Mouse (Mus musculus) heart, embryonic 12.5 days (tissue): ENCODE measurements at regions not wholly inside any gene's neighbourhood (a gene's known extent, or its start where the extent isn't known, plus 50 kb on each side); places are given as distances from the start of the nearest gene placed in this dataset.

Experiments used
- ATAC-seq: fragments of 200-750 bp; cut with Nextera tagmentation; 2 replicates; pipeline ENCODE4 v1.8.0; 2017; ENCODE audit warnings: moderate TSS enrichment, moderate library complexity; ENCODE audit not compliant: insufficient number of reproducible peaks, low FRiP score
- H3K27ac ChIP-seq: fragments of 300-500 bp; sonication (generic); 2 replicates; pipeline ENCODE4 v1.5.1; 2016; ENCODE audit warnings: mild to moderate bottlenecking, moderate library complexity; ENCODE audit not compliant: poor library complexity, severe bottlenecking
- H3K27me3 ChIP-seq: fragments of 300-500 bp; sonication (generic); replicated peaks from 2 replicates; pipeline ENCODE4 v1.6.1; 2016; ENCODE audit warnings: mild to moderate bottlenecking, moderate library complexity
- H3K36me3 ChIP-seq: fragments of 300-500 bp; sonication (generic); 2 replicates; pipeline ENCODE4 v1.6.1; 2016; ENCODE audit warnings: mild to moderate bottlenecking, moderate library complexity
- H3K4me1 ChIP-seq: fragments of 300-500 bp; sonication (generic); replicated peaks from 2 replicates; pipeline ENCODE4 v1.6.1; 2016; ENCODE audit warnings: mild to moderate bottlenecking
- H3K4me2 ChIP-seq: fragments of 300-500 bp; sonication (generic); 2 replicates; pipeline ENCODE4 v1.6.1; 2016; ENCODE audit warnings: mild to moderate bottlenecking, moderate library complexity
- H3K4me3 ChIP-seq: fragments of 300-500 bp; sonication (generic); 2 replicates; pipeline ENCODE4 v1.5.1; 2016; ENCODE audit warnings: mild to moderate bottlenecking
- H3K9ac ChIP-seq: fragments of 300-500 bp; sonication (generic); 2 replicates; pipeline ENCODE4 v1.6.1; 2016; ENCODE audit warnings: mild to moderate bottlenecking, moderate library complexity
- H3K9me3 ChIP-seq: fragments of 300-500 bp; sonication (generic); replicated peaks from 2 replicates; pipeline ENCODE4 v1.6.1; 2016; ENCODE audit warnings: mild to moderate bottlenecking, moderate library complexity
- WGBS: fragments of 180-500 bp; shearing (Covaris S2); methylation state at CpG from one replicate; pipeline ENCODE4 v1.1.7; 2016; 5-methylcytosine and 5-hydroxymethylcytosine counted together

- no peak for ATAC-seq
- no peaks in the 10 kb centered on the region for H3K4me1 ChIP-seq
- H3K9me3 ChIP-seq: no peaks in the 10 kb centered on the region
- no peaks in the 10 kb centered on the region for H3K27me3 ChIP-seq
- H3K27ac ChIP-seq: no peak overlapping the region
- H3K36me3 ChIP-seq: no peaks in the 10 kb centered on the region
- 68% methylated on average over 6 of the region's 6 CpGs for WGBS
- H3K4me2 ChIP-seq: no peak overlapping the region
- H3K9ac ChIP-seq: no peak overlapping the region
- no peak overlapping the region for H3K4me3 ChIP-seq
Measured at GRCm38 (mm10) chr3:69953674-69954329, 53.6 kb upstream of the Otol1 start.

- no peaks in the 10 kb centered on the region for H3K9me3 ChIP-seq
- H3K36me3 ChIP-seq: no peaks in the 10 kb centered on the region
- H3K4me3 ChIP-seq: no peak overlapping the region
- no peak overlapping the region for H3K4me2 ChIP-seq
- ATAC-seq: no peak
- H3K4me1 ChIP-seq: no peaks in the 10 kb centered on the region
- no peak overlapping the region for H3K27ac ChIP-seq
- H3K9ac ChIP-seq: no peak overlapping the region
- H3K27me3 ChIP-seq: no peaks in the 10 kb centered on the region
- WGBS: 76% methylated on average over 8 of the region's 8 CpGs
Measured at GRCm38 (mm10) chr3:69922792-69923418, 63.2 kb upstream of the Sptssb start.

GRCm38 (mm10) chr3:69912859-69913258 is 53.1 kb upstream of the Sptssb start:
- Histone ChIP-seq H3K4me2 (peak overlapping the region; percentile 59), H3K9ac (no peak overlapping the region), H3K4me1 (no peaks in the 10 kb centered on the region; the same call in 1 of the 2 replicates), H3K27me3 (no peaks in the 10 kb centered on the region), H3K36me3 (no peaks in the 10 kb centered on the region), H3K9me3 (no peaks in the 10 kb centered on the region), H3K27ac (no peak overlapping the region), H3K4me3 (peak overlapping the region; percentile 23)
- WGBS: 16% methylated on average over 14 of the region's 14 CpGs
- peak; percentile 81 for ATAC-seq

- H3K9me3 ChIP-seq: no peaks in the 10 kb centered on the region
- H3K9ac ChIP-seq: no peak overlapping the region
- no peaks in the 10 kb centered on the region for H3K36me3 ChIP-seq
- H3K27ac ChIP-seq: no peak overlapping the region
- 82% methylated on average over 8 of the region's 8 CpGs for WGBS
- H3K4me2 ChIP-seq: no peak overlapping the region
- no peaks in the 10 kb centered on the region for H3K27me3 ChIP-seq
- H3K4me1 ChIP-seq: no peaks in the 10 kb centered on the region; the same call in 1 of the 2 replicates
- H3K4me3 ChIP-seq: no peak overlapping the region
- ATAC-seq: no peak
Measured at GRCm38 (mm10) chr3:69910073-69910472, 50.3 kb upstream of the Sptssb start.
